1 mouse cellular context compared by ENCODE assay signal in the genomic region with DNA sequence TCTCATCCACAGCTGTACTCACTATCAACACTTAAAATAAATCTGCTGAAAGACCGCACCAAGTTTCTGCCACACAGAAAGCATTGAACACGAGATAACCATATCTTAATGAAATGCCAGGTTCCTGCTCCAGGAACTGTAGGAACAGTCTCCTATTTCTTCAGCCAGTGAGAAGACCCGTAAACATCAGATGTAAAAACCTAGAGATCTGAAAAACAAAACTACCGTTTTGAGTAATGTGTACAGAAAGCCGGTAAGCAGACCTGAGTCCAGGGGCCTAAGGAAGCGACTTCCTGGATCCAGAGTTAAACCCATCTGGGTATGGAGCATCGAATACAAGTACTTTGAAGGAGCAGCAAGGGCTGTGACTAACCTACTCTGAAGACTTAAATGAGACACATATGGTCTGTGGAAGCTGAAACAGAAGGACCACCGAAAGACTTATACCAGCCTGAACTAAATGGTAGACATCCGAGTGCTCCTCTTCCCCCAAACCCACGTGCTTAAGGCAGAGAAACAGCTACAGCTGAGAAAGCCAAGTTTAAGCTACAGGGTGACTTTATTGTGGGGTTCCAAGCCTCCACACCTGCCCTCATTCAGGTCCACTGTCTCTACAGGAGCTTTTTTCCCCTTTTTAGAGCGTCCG.
A peak's percentile ranks its signal among the peaks of the same experiment; 100 is the strongest.
TF ChIP-seq lines count a peak whose summit lies in the region.

No protein-coding gene starts in this region.

TF ChIP-seq in CH12.LX, 34 proteins besides CTCF, POLR2A, EP300 and RAD21:
- no peak for TF ChIP-seq MAFK (IDR thresholded peaks at IDR 0.05; ENCODE audit: insufficient replicate concordance, low read length)
- no peak for TF ChIP-seq MEF2A (IDR thresholded peaks at IDR 0.05; ENCODE audit: borderline replicate concordance, low read depth, low read length)
- TF ChIP-seq TBP (conservative IDR thresholded peaks at IDR 0.05; ENCODE audit: low read depth, low read length): no peak
- no peak for TF ChIP-seq PAX5 (IDR thresholded peaks at IDR 0.05; ENCODE audit: low read length)
- TF ChIP-seq NRF1 (IDR thresholded peaks at IDR 0.05; ENCODE audit: low read depth, low read length): no peak
- peak; percentile 81 for TF ChIP-seq IRF4 (IDR thresholded peaks at IDR 0.05; ENCODE audit: low read depth, low read length)
- peak; percentile 12; the same call in 1 of the 2 replicates for TF ChIP-seq BHLHE40 (IDR thresholded peaks at IDR 0.05; ENCODE audit: low read depth, low read length)
- peak; percentile 84 for TF ChIP-seq MAX (IDR thresholded peaks at IDR 0.05; ENCODE audit: low read length)
- TF ChIP-seq POLR2AphosphoS2 (IDR thresholded peaks at IDR 0.05; ENCODE audit: low read depth, low read length): no peak
- TF ChIP-seq E2F4 (IDR thresholded peaks at IDR 0.05; ENCODE audit: insufficient replicate concordance, low read depth, low read length): no peak
- TF ChIP-seq ZMIZ1 (IDR thresholded peaks at IDR 0.05; ENCODE audit: low read depth, low read length): no peak
- TF ChIP-seq TCF12 (IDR thresholded peaks at IDR 0.05; ENCODE audit: low read depth, low read length): no peak
- TF ChIP-seq HCFC1 (IDR thresholded peaks at IDR 0.05; ENCODE audit: low read depth, low read length): no peak
- TF ChIP-seq MYC (IDR thresholded peaks at IDR 0.05; ENCODE audit: low read depth, low read length): peak; percentile 96
- TF ChIP-seq SIN3A (IDR thresholded peaks at IDR 0.05; ENCODE audit: low read length): peak; percentile 69; the same call in 1 of the 2 replicates
- no peak for TF ChIP-seq NELFE (IDR thresholded peaks at IDR 0.05; ENCODE audit: low read depth, low read length)
- TF ChIP-seq GABPA (IDR thresholded peaks at IDR 0.05; ENCODE audit: insufficient replicate concordance, low read depth, low read length): no peak
- TF ChIP-seq CHD2 (IDR thresholded peaks at IDR 0.05; ENCODE audit: low read length): no peak; the same call in 1 of the 2 replicates
- TF ChIP-seq MXI1 (IDR thresholded peaks at IDR 0.05; ENCODE audit: low read depth, low read length): peak; percentile 94
- peak; percentile 88 for TF ChIP-seq JUND (conservative IDR thresholded peaks at IDR 0.05; ENCODE audit: low read depth, low read length)
- no peak for TF ChIP-seq USF1 (IDR thresholded peaks at IDR 0.05; ENCODE audit: low read depth, low read length)
- no peak for TF ChIP-seq CHD1 (IDR thresholded peaks at IDR 0.05; ENCODE audit: low read depth, low read length)
- no peak for TF ChIP-seq USF2 (conservative IDR thresholded peaks at IDR 0.05; ENCODE audit: low read depth, low read length)
- TF ChIP-seq ETS1 (conservative IDR thresholded peaks at IDR 0.05; ENCODE audit: low read depth, low read length): peak; percentile 37; the same call in 1 of the 2 replicates
- no peak for TF ChIP-seq KAT2A (IDR thresholded peaks at IDR 0.05; ENCODE audit: insufficient replicate concordance, low read length)
- TF ChIP-seq ELF1 (IDR thresholded peaks at IDR 0.05; ENCODE audit: low read depth, low read length): peak; percentile 68
- no peak for TF ChIP-seq RCOR1 (conservative IDR thresholded peaks at IDR 0.05; ENCODE audit: low read depth, low read length)
- TF ChIP-seq ZNF384 (IDR thresholded peaks at IDR 0.05; ENCODE audit: low read depth, low read length): no peak
- no peak for TF ChIP-seq UBTF (IDR thresholded peaks at IDR 0.05; ENCODE audit: low read depth, low read length)
- TF ChIP-seq SMC3 (IDR thresholded peaks at IDR 0.05; ENCODE audit: low read depth, low read length): no peak
- no peak for TF ChIP-seq ZC3H11A (IDR thresholded peaks at IDR 0.05; ENCODE audit: low read depth, low read length)
- TF ChIP-seq JUN (IDR thresholded peaks at IDR 0.05; ENCODE audit: insufficient read depth, low read depth, low read length): peak; percentile 49; the same call in 1 of the 2 replicates
- no peak for TF ChIP-seq ZKSCAN1 (IDR thresholded peaks at IDR 0.05; ENCODE audit: borderline replicate concordance, low read depth, low read length)
- TF ChIP-seq MAZ (IDR thresholded peaks at IDR 0.05; ENCODE audit: low read depth, low read length): no peak
TF ChIP-seq in CH12.LX: peak in this region for 10.
